Mouse (Mus musculus): ENCODE data around the gene Uxs1. TPM values are rescaled to one million over a fixed set of nuclear protein-coding genes. Genes with fewer than 3 reads are reported as not detected.

Uxs1 gene
- polyA plus RNA-seq, 1 experiment from 2014 or later: 11.3 TPM

DNA sequence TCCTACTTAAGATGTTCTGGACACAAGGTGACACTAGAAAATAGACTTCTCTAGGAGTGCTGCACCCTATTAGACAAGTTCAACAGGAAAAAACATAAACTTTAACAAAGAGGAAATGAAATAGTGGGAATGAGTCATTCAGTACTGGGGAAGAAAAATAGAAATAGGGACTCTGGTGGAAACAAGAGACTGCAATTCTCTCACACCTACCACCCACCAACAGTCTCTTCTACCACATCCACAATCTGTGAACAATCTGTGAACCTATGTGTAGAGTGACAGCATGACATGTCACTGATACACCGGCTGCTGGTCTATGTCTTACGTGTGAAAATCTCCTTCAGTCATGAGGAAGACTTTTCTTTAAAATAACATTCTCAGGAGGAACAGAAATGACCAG, 15.8 kb upstream of the Uxs1 start:
- no peak for ATAC-seq (replicated peaks; ENCODE audit: insufficient number of reproducible peaks, low FRiP score, low TSS enrichment)
- no peak overlapping the region for H3K4me3 ChIP-seq (ENCODE audit: low read depth, low read length)
- no peak overlapping the region for H3K27ac ChIP-seq (ENCODE audit: low read depth, low read length)
- no peaks in the 10 kb centered on the region for H3K27me3 ChIP-seq (ENCODE audit: control insufficient read depth, insufficient read depth, low read length)
- H3K4me1 ChIP-seq (ENCODE audit: control insufficient read depth, insufficient read depth, low read length): no peaks in the 10 kb centered on the region
- no peaks in the 10 kb centered on the region for H3K36me3 ChIP-seq (ENCODE audit: control insufficient read depth, insufficient read depth, low read length)
- 45% methylated on average over 2 of the region's 2 CpGs for WGBS (ENCODE audit: insufficient replicate concordance)
- H3K9ac ChIP-seq (ENCODE audit: low read depth, low read length): no peak overlapping the region
- no peak overlapping the region for H3K4me2 ChIP-seq
- H3K9me3 ChIP-seq (replicated peaks; ENCODE audit: control insufficient read depth, low read length): no peaks in the 10 kb centered on the region

DNA sequence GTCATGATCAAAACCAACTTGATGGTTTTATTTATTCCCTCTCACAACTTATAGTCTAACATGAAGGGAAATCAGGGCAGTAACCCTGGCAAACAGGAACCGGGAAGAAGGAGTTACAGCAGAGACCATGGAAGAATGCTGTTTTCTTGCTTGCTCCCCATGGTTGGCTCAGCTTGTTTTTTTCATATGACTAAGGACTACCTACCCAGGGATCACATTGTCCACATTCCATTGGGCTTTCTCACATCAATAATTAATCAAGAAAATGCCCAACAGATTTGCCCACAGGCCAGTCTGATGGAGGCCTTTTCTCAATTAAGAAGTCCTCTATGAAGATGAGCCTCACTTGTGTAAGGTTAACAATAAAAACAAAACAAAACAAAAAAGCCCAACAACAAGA, 9.6 kb upstream of the Uxs1 start:
- 71% methylated on average over 1 of the region's 1 CpGs for WGBS (ENCODE audit: insufficient replicate concordance)
- no peaks in the 10 kb centered on the region for H3K9me3 ChIP-seq (replicated peaks; ENCODE audit: control insufficient read depth, low read length)
- ATAC-seq (replicated peaks; ENCODE audit: insufficient number of reproducible peaks, low FRiP score, low TSS enrichment): no peak

DNA sequence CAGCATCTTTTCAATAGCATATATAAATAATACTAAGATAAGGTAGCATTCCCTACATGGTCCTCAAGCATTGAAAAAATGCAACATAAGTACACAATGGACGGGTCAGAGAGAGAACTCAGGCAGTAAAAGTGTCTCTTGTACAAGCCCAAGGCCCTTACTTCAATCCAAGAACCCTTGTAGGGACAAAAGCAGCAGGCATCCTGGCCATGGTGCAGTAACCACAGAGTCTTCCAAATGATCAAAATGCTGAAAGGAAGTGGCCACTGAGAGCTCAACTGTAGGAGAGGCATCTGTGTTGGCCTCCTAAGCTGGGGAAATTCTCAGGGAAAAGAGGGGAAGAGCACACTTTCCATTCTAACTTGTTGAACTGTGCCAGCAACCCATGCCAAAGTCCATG, 2.5 kb upstream of the Uxs1 start:
- no peaks in the 10 kb centered on the region for H3K36me3 ChIP-seq (ENCODE audit: control insufficient read depth, insufficient read depth, low read length)
- no peak overlapping the region for H3K9ac ChIP-seq (ENCODE audit: low read depth, low read length)
- ATAC-seq (replicated peaks; ENCODE audit: insufficient number of reproducible peaks, low FRiP score, low TSS enrichment): no peak
- H3K4me2 ChIP-seq: no peak overlapping the region
- H3K4me1 ChIP-seq (ENCODE audit: control insufficient read depth, insufficient read depth, low read length): peaks cover 9% of the 10 kb centered on the region; the same call in 1 of the 2 replicates
- 45% methylated on average over 1 of the region's 1 CpGs for WGBS (ENCODE audit: insufficient replicate concordance)
- H3K27ac ChIP-seq (ENCODE audit: low read depth, low read length): no peak overlapping the region
- no peak overlapping the region for H3K4me3 ChIP-seq (ENCODE audit: low read depth, low read length)
- H3K9me3 ChIP-seq (replicated peaks; ENCODE audit: control insufficient read depth, low read length): no peaks in the 10 kb centered on the region
- no peaks in the 10 kb centered on the region for H3K27me3 ChIP-seq (ENCODE audit: control insufficient read depth, insufficient read depth, low read length)

More for the DNA sequence above, 9.6 kb upstream of the Uxs1 start:
- Histone ChIP-seq H3K4me3 (ENCODE audit: low read depth, low read length) (no peak overlapping the region), H3K4me2 (no peak overlapping the region), H3K36me3 (ENCODE audit: control insufficient read depth, insufficient read depth, low read length) (no peaks in the 10 kb centered on the region), H3K27me3 (ENCODE audit: control insufficient read depth, insufficient read depth, low read length) (no peaks in the 10 kb centered on the region), H3K9ac (ENCODE audit: low read depth, low read length) (no peak overlapping the region), H3K27ac (ENCODE audit: low read depth, low read length) (no peak overlapping the region), H3K4me1 (ENCODE audit: control insufficient read depth, insufficient read depth, low read length) (no peaks in the 10 kb centered on the region)

DNA sequence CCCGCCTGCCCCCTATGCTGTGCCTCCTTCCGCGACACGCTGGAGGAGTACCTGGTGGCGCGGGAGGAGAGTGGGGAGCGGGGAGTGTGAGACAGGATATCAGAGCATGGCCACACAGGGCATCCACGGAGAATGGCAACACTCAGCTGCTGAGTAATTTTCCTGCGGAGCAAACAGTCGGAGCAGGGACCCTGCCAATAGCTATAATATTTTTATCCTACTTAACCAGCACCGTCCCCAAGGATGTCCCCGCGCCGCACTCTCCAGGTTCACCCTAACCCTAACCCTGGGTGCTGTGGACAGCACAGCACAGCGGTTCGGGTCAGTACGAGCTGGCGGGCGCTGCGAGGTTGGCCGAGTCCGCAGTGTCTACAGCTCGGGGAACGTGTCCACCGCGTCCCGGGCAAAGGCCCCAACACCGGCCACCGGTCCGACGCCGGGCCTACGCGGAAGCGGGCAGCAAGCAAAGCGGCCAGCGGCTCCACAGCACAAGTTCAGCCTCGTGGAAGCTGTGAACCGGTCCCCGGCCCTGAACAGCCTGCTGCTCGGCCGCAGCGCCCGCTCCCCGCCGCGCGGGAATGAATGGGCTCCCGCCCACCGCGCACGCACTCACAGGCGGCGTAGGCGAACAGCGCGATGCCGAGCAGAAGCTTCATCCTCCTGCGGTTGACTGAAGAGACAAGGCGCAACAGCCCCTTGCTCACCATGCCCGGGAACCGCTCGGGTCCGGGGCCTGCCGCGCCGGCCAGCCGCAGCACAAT, 418 bp downstream of the Uxs1 start:
- H3K9me3 ChIP-seq (replicated peaks; ENCODE audit: control insufficient read depth, low read length): no peaks in the 10 kb centered on the region
- no peaks in the 10 kb centered on the region for H3K36me3 ChIP-seq (ENCODE audit: control insufficient read depth, insufficient read depth, low read length)
- under 1% methylated on average over 68 of the region's 68 CpGs for WGBS (ENCODE audit: insufficient replicate concordance)
- H3K27ac ChIP-seq (ENCODE audit: low read depth, low read length): peak overlapping the region; percentile 81
- H3K4me3 ChIP-seq (ENCODE audit: low read depth, low read length): peak overlapping the region; percentile 91
- H3K4me2 ChIP-seq: peak overlapping the region; percentile 97
- H3K4me1 ChIP-seq (ENCODE audit: control insufficient read depth, insufficient read depth, low read length): peaks cover 11% of the 10 kb centered on the region; the same call in 1 of the 2 replicates
- H3K27me3 ChIP-seq (ENCODE audit: control insufficient read depth, insufficient read depth, low read length): no peaks in the 10 kb centered on the region
- ATAC-seq (replicated peaks; ENCODE audit: insufficient number of reproducible peaks, low FRiP score, low TSS enrichment): peak; percentile 76
- peak overlapping the region; percentile 93 for H3K9ac ChIP-seq (ENCODE audit: low read depth, low read length)

DNA sequence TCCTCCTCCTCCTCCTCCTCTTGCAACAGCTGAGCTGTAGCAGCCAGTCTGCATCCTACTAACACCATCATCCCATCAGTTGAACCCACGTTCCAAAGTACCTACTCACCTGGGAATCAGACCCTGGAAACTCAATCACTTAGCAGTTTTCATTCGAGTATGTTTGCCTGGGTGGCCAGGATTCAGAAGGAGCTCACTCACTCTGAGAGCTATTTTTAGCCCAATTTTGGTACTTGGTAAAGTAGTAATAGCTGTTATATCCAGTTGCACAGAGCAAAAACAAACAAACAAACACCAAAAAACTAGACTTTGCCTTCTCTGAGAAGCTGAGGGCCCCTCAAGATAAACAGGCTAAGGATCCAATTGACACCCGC, 985 bp downstream of the Uxs1 start:
- 0% methylated on average over 3 of the region's 3 CpGs for WGBS (ENCODE audit: insufficient replicate concordance)
- H3K27me3 ChIP-seq (ENCODE audit: control insufficient read depth, insufficient read depth, low read length): no peaks in the 10 kb centered on the region

DNA sequence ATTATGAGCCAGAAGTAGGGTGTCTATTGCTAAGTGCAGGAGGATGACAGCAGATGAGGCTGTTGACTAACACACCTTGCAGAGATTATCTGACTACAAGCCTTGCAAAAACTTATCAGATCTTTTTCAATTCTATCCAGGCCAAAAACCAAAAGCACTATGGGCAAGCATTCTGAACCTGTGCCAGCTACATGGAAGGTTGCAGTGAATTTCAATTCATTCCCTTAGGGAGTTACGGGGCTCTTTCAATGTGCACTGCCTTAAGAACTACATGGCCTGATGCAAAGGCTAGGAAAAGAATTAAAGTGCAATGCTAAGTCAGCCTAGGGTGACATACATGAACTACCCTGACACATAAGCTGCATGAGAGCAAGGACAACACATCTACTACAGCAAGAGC, 4.2 kb downstream of the Uxs1 start:
- Histone ChIP-seq H3K4me1 (ENCODE audit: control insufficient read depth, insufficient read depth, low read length) (peaks cover 8% of the 10 kb centered on the region; the same call in 1 of the 2 replicates), H3K9ac (ENCODE audit: low read depth, low read length) (no peak overlapping the region), H3K9me3 (replicated peaks; ENCODE audit: control insufficient read depth, low read length) (no peaks in the 10 kb centered on the region), H3K27me3 (ENCODE audit: control insufficient read depth, insufficient read depth, low read length) (no peaks in the 10 kb centered on the region), H3K27ac (ENCODE audit: low read depth, low read length) (no peak overlapping the region), H3K4me3 (ENCODE audit: low read depth, low read length) (no peak overlapping the region), H3K4me2 (no peak overlapping the region), H3K36me3 (ENCODE audit: control insufficient read depth, insufficient read depth, low read length) (no peaks in the 10 kb centered on the region)
- ATAC-seq (replicated peaks; ENCODE audit: insufficient number of reproducible peaks, low FRiP score, low TSS enrichment): no peak
- WGBS (ENCODE audit: insufficient replicate concordance): 92% methylated on average over 1 of the region's 1 CpGs

More for the DNA sequence above, 985 bp downstream of the Uxs1 start:
- H3K4me2 ChIP-seq: peak overlapping the region; percentile 97
- peak overlapping the region; percentile 93 for H3K9ac ChIP-seq (ENCODE audit: low read depth, low read length)
- H3K27ac ChIP-seq (ENCODE audit: low read depth, low read length): peak overlapping the region; percentile 81; the same call in 1 of the 2 replicates
- ATAC-seq (replicated peaks; ENCODE audit: insufficient number of reproducible peaks, low FRiP score, low TSS enrichment): no peak
- H3K36me3 ChIP-seq (ENCODE audit: control insufficient read depth, insufficient read depth, low read length): no peaks in the 10 kb centered on the region
- H3K9me3 ChIP-seq (replicated peaks; ENCODE audit: control insufficient read depth, low read length): no peaks in the 10 kb centered on the region
- H3K4me1 ChIP-seq (ENCODE audit: control insufficient read depth, insufficient read depth, low read length): peaks cover 11% of the 10 kb centered on the region; the same call in 1 of the 2 replicates
- peak overlapping the region; percentile 91 for H3K4me3 ChIP-seq (ENCODE audit: low read depth, low read length)

DNA sequence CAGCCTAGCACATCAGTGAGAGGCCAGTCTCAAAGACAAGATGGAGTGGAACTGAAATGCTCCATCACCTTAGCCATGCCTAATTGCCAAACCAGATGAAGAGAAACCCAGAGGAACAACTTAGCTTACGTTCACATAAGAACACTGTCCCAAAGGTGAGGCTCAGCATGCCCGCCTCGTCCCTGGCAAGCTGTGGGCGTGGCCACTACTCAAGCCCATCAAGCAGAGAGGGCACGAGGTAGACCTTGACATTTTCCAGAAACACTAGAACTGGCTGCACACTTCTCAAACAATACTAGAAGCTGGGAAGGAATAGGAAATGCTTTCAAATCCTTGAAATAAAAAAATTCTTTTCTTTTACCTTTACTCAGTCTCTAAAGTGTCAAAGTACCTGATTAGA, 5.0 kb downstream of the Uxs1 start:
- 63% methylated on average over 5 of the region's 5 CpGs for WGBS (ENCODE audit: insufficient replicate concordance)
- peaks cover 6% of the 10 kb centered on the region; the same call in 1 of the 2 replicates for H3K4me1 ChIP-seq (ENCODE audit: control insufficient read depth, insufficient read depth, low read length)
- ATAC-seq (replicated peaks; ENCODE audit: insufficient number of reproducible peaks, low FRiP score, low TSS enrichment): no peak
- H3K9ac ChIP-seq (ENCODE audit: low read depth, low read length): no peak overlapping the region
- H3K27me3 ChIP-seq (ENCODE audit: control insufficient read depth, insufficient read depth, low read length): no peaks in the 10 kb centered on the region
- no peak overlapping the region for H3K4me2 ChIP-seq
- H3K36me3 ChIP-seq (ENCODE audit: control insufficient read depth, insufficient read depth, low read length): no peaks in the 10 kb centered on the region
- no peak overlapping the region for H3K27ac ChIP-seq (ENCODE audit: low read depth, low read length)
- no peaks in the 10 kb centered on the region for H3K9me3 ChIP-seq (replicated peaks; ENCODE audit: control insufficient read depth, low read length)
- H3K4me3 ChIP-seq (ENCODE audit: low read depth, low read length): no peak overlapping the region

DNA sequence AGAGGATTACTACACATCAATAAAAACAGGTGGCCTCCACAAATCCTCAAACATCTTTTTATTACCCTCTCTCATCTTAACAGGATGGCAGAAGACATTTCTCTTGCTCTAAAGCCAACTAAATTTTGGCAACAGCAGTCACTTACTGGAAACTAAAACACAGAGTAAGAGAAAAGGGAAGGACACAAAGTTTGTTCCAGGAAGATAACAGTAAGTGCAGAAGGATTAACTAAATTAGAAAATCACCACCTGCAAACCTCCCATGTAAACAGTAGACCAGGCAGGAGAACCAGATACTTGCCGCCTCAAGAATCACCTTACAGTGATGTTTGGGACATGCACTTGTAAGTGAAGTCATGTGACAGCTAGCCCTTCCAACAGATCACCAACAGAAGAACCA, 5.8 kb downstream of the Uxs1 start:
- 57% methylated on average over 1 of the region's 1 CpGs for WGBS (ENCODE audit: insufficient replicate concordance)
- H3K4me3 ChIP-seq (ENCODE audit: low read depth, low read length): no peak overlapping the region
- no peaks in the 10 kb centered on the region for H3K27me3 ChIP-seq (ENCODE audit: control insufficient read depth, insufficient read depth, low read length)
- ATAC-seq (replicated peaks; ENCODE audit: insufficient number of reproducible peaks, low FRiP score, low TSS enrichment): no peak
- H3K4me2 ChIP-seq: no peak overlapping the region
- no peaks in the 10 kb centered on the region for H3K36me3 ChIP-seq (ENCODE audit: control insufficient read depth, insufficient read depth, low read length)
- H3K27ac ChIP-seq (ENCODE audit: low read depth, low read length): no peak overlapping the region
- H3K9me3 ChIP-seq (replicated peaks; ENCODE audit: control insufficient read depth, low read length): no peaks in the 10 kb centered on the region
- H3K4me1 ChIP-seq (ENCODE audit: control insufficient read depth, insufficient read depth, low read length): peaks cover 6% of the 10 kb centered on the region; the same call in 1 of the 2 replicates
- no peak overlapping the region for H3K9ac ChIP-seq (ENCODE audit: low read depth, low read length)

DNA sequence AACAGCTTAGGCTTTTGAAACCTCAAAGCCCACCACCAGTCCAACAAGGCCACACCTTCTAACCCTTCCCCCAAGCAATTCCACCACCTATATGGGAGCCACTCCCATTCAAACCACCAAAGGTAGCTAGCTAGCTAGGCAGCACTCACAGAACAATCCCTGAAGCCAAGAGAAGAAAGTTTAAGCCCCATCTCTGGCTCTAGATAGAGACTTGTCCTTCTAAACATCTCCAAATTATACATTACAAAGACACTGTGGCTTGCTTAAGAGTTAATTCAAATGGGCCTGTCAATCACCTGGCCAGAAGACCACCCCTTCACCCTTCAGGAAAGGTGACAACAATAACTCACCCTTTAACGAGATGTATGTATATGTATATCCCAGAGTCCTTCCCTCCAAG, 7.0 kb downstream of the Uxs1 start:
- ATAC-seq (replicated peaks; ENCODE audit: insufficient number of reproducible peaks, low FRiP score, low TSS enrichment): no peak
- 59% methylated on average over 1 of the region's 1 CpGs for WGBS (ENCODE audit: insufficient replicate concordance)
- Histone ChIP-seq H3K9ac (ENCODE audit: low read depth, low read length) (no peak overlapping the region), H3K27ac (ENCODE audit: low read depth, low read length) (no peak overlapping the region), H3K27me3 (ENCODE audit: control insufficient read depth, insufficient read depth, low read length) (no peaks in the 10 kb centered on the region), H3K36me3 (ENCODE audit: control insufficient read depth, insufficient read depth, low read length) (no peaks in the 10 kb centered on the region), H3K4me1 (ENCODE audit: control insufficient read depth, insufficient read depth, low read length) (peaks cover 2% of the 10 kb centered on the region; the same call in 1 of the 2 replicates), H3K4me3 (ENCODE audit: low read depth, low read length) (no peak overlapping the region), H3K4me2 (no peak overlapping the region), H3K9me3 (replicated peaks; ENCODE audit: control insufficient read depth, low read length) (no peaks in the 10 kb centered on the region)
